Mouse (Mus musculus): ENCODE data around the gene Pgs1. TPM values are rescaled to one million over a fixed set of nuclear protein-coding genes. Genes with fewer than 3 reads are reported as not detected.
A peak's percentile ranks its signal among the peaks of the same experiment; 100 is the strongest.

Pgs1 gene
- polyA plus RNA-seq, 1 experiment from 2014 or later: 30.6 TPM

- Histone ChIP-seq H3K4me3 (ENCODE audit: low read depth, low read length) (no peak overlapping the region), H3K4me1 (ENCODE audit: control insufficient read depth, insufficient read depth, low read length) (peaks cover 20% of the 10 kb centered on the region; the same call in 1 of the 2 replicates), H3K4me2 (replicated peaks; ENCODE audit: low read depth, low read length) (no peak overlapping the region), H3K27me3 (ENCODE audit: control insufficient read depth, insufficient read depth, low read length) (no peaks in the 10 kb centered on the region), H3K9me3 (ENCODE audit: control insufficient read depth, low read depth, low read length) (no peaks in the 10 kb centered on the region), H3K9ac (replicated peaks; ENCODE audit: low read depth, low read length) (no peak overlapping the region), H3K36me3 (ENCODE audit: control insufficient read depth, insufficient read depth, low read length) (no peaks in the 10 kb centered on the region), H3K27ac (ENCODE audit: low read length) (no peak overlapping the region)
- no peak for ATAC-seq (ENCODE audit: insufficient number of reproducible peaks, insufficient read depth, low FRiP score, low read depth)
- WGBS: 57% methylated on average over 10 of the region's 10 CpGs
Observed at GRCm38 (mm10) chr11:117946996-117947419, 39.1 kb upstream of the Pgs1 start.

GRCm38 (mm10) chr11:117949392-117950091, 36.5 kb upstream of the Pgs1 start:
- H3K27ac ChIP-seq (ENCODE audit: low read length): peak overlapping the region; percentile 73
- H3K27me3 ChIP-seq (ENCODE audit: control insufficient read depth, insufficient read depth, low read length): no peaks in the 10 kb centered on the region
- no peaks in the 10 kb centered on the region for H3K36me3 ChIP-seq (ENCODE audit: control insufficient read depth, insufficient read depth, low read length)
- H3K4me2 ChIP-seq (replicated peaks; ENCODE audit: low read depth, low read length): peak overlapping the region; percentile 60
- H3K9ac ChIP-seq (replicated peaks; ENCODE audit: low read depth, low read length): peak overlapping the region; percentile 7; the same call in 1 of the 2 replicates
- peaks cover 27% of the 10 kb centered on the region for H3K4me1 ChIP-seq (ENCODE audit: control insufficient read depth, insufficient read depth, low read length)
- no peaks in the 10 kb centered on the region for H3K9me3 ChIP-seq (ENCODE audit: control insufficient read depth, low read depth, low read length)
- H3K4me3 ChIP-seq (ENCODE audit: low read depth, low read length): peak overlapping the region; percentile 22
- 4% methylated on average over 48 of the region's 49 CpGs for WGBS
- ATAC-seq (ENCODE audit: insufficient number of reproducible peaks, insufficient read depth, low FRiP score, low read depth): peak; percentile 73

GRCm38 (mm10) chr11:117951391-117951790, 34.7 kb upstream of the Pgs1 start:
- WGBS: 69% methylated on average over 6 of the region's 6 CpGs
- H3K4me2 ChIP-seq (replicated peaks; ENCODE audit: low read depth, low read length): no peak overlapping the region
- no peak for ATAC-seq (ENCODE audit: insufficient number of reproducible peaks, insufficient read depth, low FRiP score, low read depth)
- H3K4me1 ChIP-seq (ENCODE audit: control insufficient read depth, insufficient read depth, low read length): peaks cover 26% of the 10 kb centered on the region
- no peak overlapping the region for H3K27ac ChIP-seq (ENCODE audit: low read length)
- no peaks in the 10 kb centered on the region for H3K9me3 ChIP-seq (ENCODE audit: control insufficient read depth, low read depth, low read length)
- H3K36me3 ChIP-seq (ENCODE audit: control insufficient read depth, insufficient read depth, low read length): no peaks in the 10 kb centered on the region
- no peak overlapping the region for H3K4me3 ChIP-seq (ENCODE audit: low read depth, low read length)
- H3K27me3 ChIP-seq (ENCODE audit: control insufficient read depth, insufficient read depth, low read length): no peaks in the 10 kb centered on the region
- H3K9ac ChIP-seq (replicated peaks; ENCODE audit: low read depth, low read length): no peak overlapping the region

GRCm38 (mm10) chr11:117952174-117952933, 33.7 kb upstream of the Pgs1 start:
- H3K27me3 ChIP-seq (ENCODE audit: control insufficient read depth, insufficient read depth, low read length): no peaks in the 10 kb centered on the region
- no peaks in the 10 kb centered on the region for H3K9me3 ChIP-seq (ENCODE audit: control insufficient read depth, low read depth, low read length)
- no peaks in the 10 kb centered on the region for H3K36me3 ChIP-seq (ENCODE audit: control insufficient read depth, insufficient read depth, low read length)
- H3K27ac ChIP-seq (ENCODE audit: low read length): no peak overlapping the region
- H3K9ac ChIP-seq (replicated peaks; ENCODE audit: low read depth, low read length): no peak overlapping the region
- 57% methylated on average over 9 of the region's 9 CpGs for WGBS
- H3K4me1 ChIP-seq (ENCODE audit: control insufficient read depth, insufficient read depth, low read length): peaks cover 24% of the 10 kb centered on the region
- no peak overlapping the region for H3K4me3 ChIP-seq (ENCODE audit: low read depth, low read length)
- no peak for ATAC-seq (ENCODE audit: insufficient number of reproducible peaks, insufficient read depth, low FRiP score, low read depth)
- H3K4me2 ChIP-seq (replicated peaks; ENCODE audit: low read depth, low read length): no peak overlapping the region

- no peak for ATAC-seq (ENCODE audit: insufficient number of reproducible peaks, insufficient read depth, low FRiP score, low read depth)
- Histone ChIP-seq H3K27me3 (ENCODE audit: control insufficient read depth, insufficient read depth, low read length) (no peaks in the 10 kb centered on the region), H3K36me3 (ENCODE audit: control insufficient read depth, insufficient read depth, low read length) (no peaks in the 10 kb centered on the region), H3K9me3 (ENCODE audit: control insufficient read depth, low read depth, low read length) (no peaks in the 10 kb centered on the region), H3K27ac (ENCODE audit: low read length) (no peak overlapping the region), H3K9ac (replicated peaks; ENCODE audit: low read depth, low read length) (no peak overlapping the region), H3K4me2 (replicated peaks; ENCODE audit: low read depth, low read length) (no peak overlapping the region), H3K4me1 (ENCODE audit: control insufficient read depth, insufficient read depth, low read length) (peaks cover 36% of the 10 kb centered on the region), H3K4me3 (ENCODE audit: low read depth, low read length) (no peak overlapping the region)
- 64% methylated on average over 2 of the region's 2 CpGs for WGBS
Observed at GRCm38 (mm10) chr11:117954094-117954493, 32.0 kb upstream of the Pgs1 start.

GRCm38 (mm10) chr11:117954819-117955218, 31.3 kb upstream of the Pgs1 start:
- Histone ChIP-seq H3K4me3 (ENCODE audit: low read depth, low read length) (no peak overlapping the region), H3K36me3 (ENCODE audit: control insufficient read depth, insufficient read depth, low read length) (no peaks in the 10 kb centered on the region), H3K4me1 (ENCODE audit: control insufficient read depth, insufficient read depth, low read length) (peaks cover 34% of the 10 kb centered on the region), H3K9me3 (ENCODE audit: control insufficient read depth, low read depth, low read length) (no peaks in the 10 kb centered on the region), H3K4me2 (replicated peaks; ENCODE audit: low read depth, low read length) (no peak overlapping the region), H3K9ac (replicated peaks; ENCODE audit: low read depth, low read length) (no peak overlapping the region), H3K27me3 (ENCODE audit: control insufficient read depth, insufficient read depth, low read length) (no peaks in the 10 kb centered on the region), H3K27ac (ENCODE audit: low read length) (no peak overlapping the region; the same call in 1 of the 2 replicates)
- no peak for ATAC-seq (ENCODE audit: insufficient number of reproducible peaks, insufficient read depth, low FRiP score, low read depth)
- WGBS: 67% methylated on average over 9 of the region's 9 CpGs

GRCm38 (mm10) chr11:117955621-117956020, 30.5 kb upstream of the Pgs1 start:
- H3K9ac ChIP-seq (replicated peaks; ENCODE audit: low read depth, low read length): no peak overlapping the region
- ATAC-seq (ENCODE audit: insufficient number of reproducible peaks, insufficient read depth, low FRiP score, low read depth): no peak
- 0 out of 2 replicates have a peak overlapping the region, but pooled peaks have one; percentile 4 for H3K27ac ChIP-seq (ENCODE audit: low read length)
- no peaks in the 10 kb centered on the region for H3K9me3 ChIP-seq (ENCODE audit: control insufficient read depth, low read depth, low read length)
- H3K4me1 ChIP-seq (ENCODE audit: control insufficient read depth, insufficient read depth, low read length): peaks cover 33% of the 10 kb centered on the region
- no peak overlapping the region for H3K4me3 ChIP-seq (ENCODE audit: low read depth, low read length)
- no peaks in the 10 kb centered on the region for H3K27me3 ChIP-seq (ENCODE audit: control insufficient read depth, insufficient read depth, low read length)
- H3K4me2 ChIP-seq (replicated peaks; ENCODE audit: low read depth, low read length): no peak overlapping the region
- 66% methylated on average over 13 of the region's 13 CpGs for WGBS
- H3K36me3 ChIP-seq (ENCODE audit: control insufficient read depth, insufficient read depth, low read length): no peaks in the 10 kb centered on the region

- no peak overlapping the region for H3K4me3 ChIP-seq (ENCODE audit: low read depth, low read length)
- no peak overlapping the region for H3K9ac ChIP-seq (replicated peaks; ENCODE audit: low read depth, low read length)
- no peak for ATAC-seq (ENCODE audit: insufficient number of reproducible peaks, insufficient read depth, low FRiP score, low read depth)
- WGBS: 53% methylated on average over 7 of the region's 7 CpGs
- H3K27me3 ChIP-seq (ENCODE audit: control insufficient read depth, insufficient read depth, low read length): no peaks in the 10 kb centered on the region
- no peaks in the 10 kb centered on the region for H3K9me3 ChIP-seq (ENCODE audit: control insufficient read depth, low read depth, low read length)
- H3K27ac ChIP-seq (ENCODE audit: low read length): peak overlapping the region; percentile 21; the same call in 1 of the 2 replicates
- H3K4me2 ChIP-seq (replicated peaks; ENCODE audit: low read depth, low read length): no peak overlapping the region
- H3K4me1 ChIP-seq (ENCODE audit: control insufficient read depth, insufficient read depth, low read length): peaks cover 55% of the 10 kb centered on the region
- no peaks in the 10 kb centered on the region for H3K36me3 ChIP-seq (ENCODE audit: control insufficient read depth, insufficient read depth, low read length)
Observed at GRCm38 (mm10) chr11:117958197-117958596, 27.9 kb upstream of the Pgs1 start.
